Mouse (Mus musculus): ENCODE measurements around the gene Nkiras2. TPM values are rescaled to one million over a fixed set of nuclear protein-coding genes. Genes with fewer than 3 reads are reported as not detected.
A peak's percentile ranks its signal among the peaks of the same experiment; 100 is the strongest.

The Nkiras2 gene
- polyA plus RNA-seq, 1 experiment from 2014 or later = 55.7 TPM

DNA sequence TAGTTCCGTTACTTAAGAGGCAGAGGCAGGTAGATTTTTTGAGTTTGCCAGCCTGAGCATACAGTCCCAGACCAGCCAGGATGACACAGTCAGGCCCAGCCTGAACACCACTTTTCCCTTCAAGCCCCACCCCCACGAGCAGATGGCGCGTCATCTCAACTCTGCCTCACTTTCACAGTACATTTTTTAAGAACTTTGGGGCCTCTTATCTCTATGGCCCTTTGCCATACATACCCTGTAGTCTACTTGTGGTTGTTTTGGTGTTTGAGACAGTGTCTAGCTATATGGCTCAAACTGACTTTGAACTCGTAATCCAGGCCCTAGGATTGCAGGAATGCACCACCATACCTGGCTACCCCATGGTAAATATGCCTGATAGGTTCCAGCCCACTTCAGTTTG is 9.0 kb downstream of the Nkiras2 start:
- TF ChIP-seq CTCF (IDR thresholded peaks at IDR 0.05; ENCODE audit: low read depth) = no peak
- H3K27ac ChIP-seq (ENCODE audit: low read depth, low read length) = no peak overlapping the region
- H3K36me3 ChIP-seq (ENCODE audit: control insufficient read depth, insufficient read depth) = peaks cover 16% of the 10 kb centered on the region
- no peaks in the 10 kb centered on the region for H3K9me3 ChIP-seq (ENCODE audit: control insufficient read depth)
- H3K4me3 ChIP-seq (ENCODE audit: low read depth, low read length) = no peak overlapping the region
- 0 out of 2 replicates have a peak, but pooled peaks cover 6% of the 10 kb centered on the region for H3K27me3 ChIP-seq (replicated peaks; ENCODE audit: control insufficient read depth, insufficient read depth, low read length)
- H3K9ac ChIP-seq (ENCODE audit: low read depth, low read length) = no peak overlapping the region; the same call in 1 of the 2 replicates
- no peak for ATAC-seq
- H3K4me1 ChIP-seq (replicated peaks; ENCODE audit: control insufficient read depth, insufficient read depth, low read length) = 0 out of 2 replicates have a peak, but pooled peaks cover 8% of the 10 kb centered on the region
- H3K4me2 ChIP-seq (replicated peaks; ENCODE audit: low read depth) = no peak overlapping the region
- WGBS = 86% methylated on average over 5 of the region's 5 CpGs

DNA sequence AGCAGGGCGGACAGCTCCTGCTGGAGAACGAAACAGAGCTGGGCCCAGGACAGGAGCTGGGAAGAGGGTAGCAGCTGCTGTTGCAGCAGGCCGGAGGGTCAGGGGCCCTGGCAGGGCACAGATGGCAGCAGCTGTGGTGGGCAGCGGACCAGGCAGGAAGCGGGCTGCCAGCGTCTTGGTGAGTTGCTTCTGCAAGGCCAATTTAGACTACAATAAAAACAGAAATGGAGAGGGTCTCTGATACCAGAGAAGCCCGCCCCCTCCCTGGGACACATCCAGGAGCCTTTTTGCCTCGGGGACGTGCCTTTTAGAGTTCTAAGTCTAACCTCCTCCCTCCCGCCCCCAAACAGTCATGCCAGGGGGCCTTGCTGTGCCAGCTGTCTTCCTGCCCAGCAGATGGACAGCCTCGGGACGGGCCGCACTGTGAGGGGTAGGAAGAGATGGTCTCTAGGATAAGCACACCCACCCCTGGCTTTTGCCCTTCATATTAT is 9.9 kb downstream of the Nkiras2 start:
- Histone ChIP-seq H3K9me3 (ENCODE audit: control insufficient read depth) (no peaks in the 10 kb centered on the region), H3K4me2 (replicated peaks; ENCODE audit: low read depth) (0 out of 2 replicates have a peak overlapping the region, but pooled peaks have one; percentile 0), H3K4me3 (ENCODE audit: low read depth, low read length) (no peak overlapping the region), H3K36me3 (ENCODE audit: control insufficient read depth, insufficient read depth) (peaks cover 16% of the 10 kb centered on the region), H3K27me3 (replicated peaks; ENCODE audit: control insufficient read depth, insufficient read depth, low read length) (0 out of 2 replicates have a peak, but pooled peaks cover 6% of the 10 kb centered on the region), H3K4me1 (replicated peaks; ENCODE audit: control insufficient read depth, insufficient read depth, low read length) (0 out of 2 replicates have a peak, but pooled peaks cover 6% of the 10 kb centered on the region), H3K27ac (ENCODE audit: low read depth, low read length) (no peak overlapping the region), H3K9ac (ENCODE audit: low read depth, low read length) (no peak overlapping the region)
- TF ChIP-seq CTCF (IDR thresholded peaks at IDR 0.05; ENCODE audit: low read depth) = no peak
- ATAC-seq = no peak
- 59% methylated on average over 13 of the region's 13 CpGs for WGBS

DNA sequence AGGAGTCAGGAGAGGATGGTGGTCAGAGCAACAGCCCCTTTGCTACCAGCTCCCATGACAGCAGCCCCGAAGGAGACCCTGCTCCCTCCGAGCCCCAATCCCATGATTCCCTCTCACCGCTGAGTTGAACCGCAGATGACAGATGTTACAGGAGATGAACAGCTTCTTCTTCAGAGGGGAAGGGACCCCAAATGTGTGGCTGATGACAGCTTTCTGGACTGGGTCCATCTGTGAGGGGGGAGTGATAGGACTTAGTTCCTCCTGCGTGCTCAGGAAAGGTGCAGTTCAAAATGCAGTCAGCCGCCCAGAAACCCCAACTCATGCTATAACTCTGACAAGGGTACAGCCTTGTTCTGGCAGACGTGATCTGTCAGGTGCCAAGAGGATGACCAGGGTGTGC is 15.5 kb downstream of the Nkiras2 start:
- TF ChIP-seq CTCF (IDR thresholded peaks at IDR 0.05; ENCODE audit: low read depth) = no peak
- no peak overlapping the region for H3K27ac ChIP-seq (ENCODE audit: low read depth, low read length)
- peaks cover 7% of the 10 kb centered on the region for H3K27me3 ChIP-seq (replicated peaks; ENCODE audit: control insufficient read depth, insufficient read depth, low read length)
- WGBS = 66% methylated on average over 7 of the region's 7 CpGs
- ATAC-seq = no peak
- no peaks in the 10 kb centered on the region for H3K4me1 ChIP-seq (replicated peaks; ENCODE audit: control insufficient read depth, insufficient read depth, low read length)
- no peaks in the 10 kb centered on the region for H3K36me3 ChIP-seq (ENCODE audit: control insufficient read depth, insufficient read depth)
- no peak overlapping the region for H3K9ac ChIP-seq (ENCODE audit: low read depth, low read length)
- no peak overlapping the region for H3K4me2 ChIP-seq (replicated peaks; ENCODE audit: low read depth)
- no peaks in the 10 kb centered on the region for H3K9me3 ChIP-seq (ENCODE audit: control insufficient read depth)
- H3K4me3 ChIP-seq (ENCODE audit: low read depth, low read length) = no peak overlapping the region

DNA sequence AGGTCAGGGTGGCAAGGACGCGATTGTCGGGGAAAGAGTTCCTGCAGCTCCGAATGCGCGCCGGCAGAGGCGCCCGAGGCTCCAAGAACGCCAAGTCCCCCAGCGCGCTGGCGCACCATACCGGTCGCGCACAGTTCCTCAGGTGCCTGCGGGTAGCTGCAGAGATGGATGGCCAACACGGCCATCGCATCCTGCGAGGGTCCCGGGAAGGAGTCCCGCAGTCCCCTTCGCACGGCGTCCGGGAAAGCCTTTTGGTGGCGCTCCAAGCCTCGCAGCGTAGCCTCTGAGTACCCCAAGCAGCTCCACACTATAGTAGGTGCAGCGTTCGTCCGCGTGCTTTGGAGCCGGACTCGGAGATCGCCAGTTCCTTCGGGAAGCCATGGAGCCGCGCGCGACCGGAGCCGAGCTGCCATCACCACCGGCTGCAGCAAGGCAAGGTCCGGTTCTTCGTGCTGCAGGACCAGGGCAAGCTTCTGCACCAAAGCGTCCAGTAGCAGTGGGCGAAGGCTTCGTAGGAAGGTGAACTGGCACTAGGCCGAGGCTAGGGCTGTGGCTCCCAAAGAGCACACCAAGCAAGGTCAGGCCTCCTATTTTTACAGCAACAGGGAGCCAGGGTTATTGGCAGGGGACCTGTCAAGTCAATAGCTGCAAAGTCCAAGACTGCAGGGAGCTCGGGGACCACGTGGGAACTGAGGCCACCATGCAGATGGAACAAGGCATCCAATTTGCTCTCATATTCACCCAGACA is 21.3 kb downstream of the Nkiras2 start:
- peak overlapping the region; percentile 71 for H3K4me2 ChIP-seq (replicated peaks; ENCODE audit: low read depth)
- H3K4me3 ChIP-seq (ENCODE audit: low read depth, low read length) = peak overlapping the region; percentile 23; the same call in 1 of the 2 replicates
- peak; percentile 74 for TF ChIP-seq CTCF (IDR thresholded peaks at IDR 0.05; ENCODE audit: low read depth)
- no peak overlapping the region for H3K9ac ChIP-seq (ENCODE audit: low read depth, low read length)
- ATAC-seq = peak; percentile 64
- no peaks in the 10 kb centered on the region for H3K9me3 ChIP-seq (ENCODE audit: control insufficient read depth)
- WGBS = 7% methylated on average over 52 of the region's 52 CpGs
- H3K27ac ChIP-seq (ENCODE audit: low read depth, low read length) = no peak overlapping the region
- no peaks in the 10 kb centered on the region for H3K4me1 ChIP-seq (replicated peaks; ENCODE audit: control insufficient read depth, insufficient read depth, low read length)
- peaks cover 13% of the 10 kb centered on the region for H3K27me3 ChIP-seq (replicated peaks; ENCODE audit: control insufficient read depth, insufficient read depth, low read length)
- H3K36me3 ChIP-seq (ENCODE audit: control insufficient read depth, insufficient read depth) = no peaks in the 10 kb centered on the region

DNA sequence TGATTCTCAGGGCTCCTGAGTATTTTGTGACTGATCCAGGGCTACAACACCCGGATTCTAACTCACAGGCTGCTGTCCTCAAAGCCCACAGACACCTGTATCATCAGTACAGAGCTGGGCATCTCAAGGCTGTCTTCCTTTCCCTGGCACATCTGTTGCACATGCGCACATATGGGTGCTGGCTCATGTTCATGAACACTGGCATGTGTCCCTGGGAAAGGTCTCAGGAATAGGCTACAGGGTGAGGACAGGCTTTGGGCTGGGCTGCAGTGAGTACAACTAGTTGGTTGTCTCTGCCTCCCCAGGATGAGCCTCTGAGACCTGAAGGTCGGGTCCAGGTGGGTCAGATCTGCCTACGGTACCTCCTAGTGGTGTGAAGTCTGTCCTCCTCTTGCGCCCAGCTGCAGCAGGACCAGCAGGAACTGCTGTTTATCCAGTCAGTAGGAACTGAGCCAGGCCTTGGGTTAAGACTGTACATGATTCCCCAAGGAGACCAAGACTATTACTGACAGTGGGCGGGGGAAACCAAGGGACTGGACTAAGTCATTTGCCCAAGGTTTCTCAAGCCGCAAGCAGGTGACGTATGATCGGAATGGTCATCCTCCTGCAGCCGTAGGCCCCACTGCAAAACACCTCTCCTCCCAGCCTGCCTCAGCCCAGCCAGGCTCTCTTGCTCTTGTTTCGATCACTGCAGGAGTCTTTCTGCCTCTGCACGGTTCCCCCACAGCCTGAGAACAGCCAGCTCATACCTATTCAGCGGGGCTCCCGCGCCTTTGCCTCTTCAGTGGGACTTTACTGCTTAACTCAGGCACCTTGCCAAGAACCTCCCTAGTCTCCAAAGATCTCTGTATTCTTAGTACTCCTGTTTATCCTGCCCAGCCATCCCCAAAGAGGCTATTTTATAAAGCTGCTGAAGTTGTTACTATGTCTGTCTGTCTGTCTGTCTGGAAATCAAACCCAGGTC is 24.9 kb downstream of the Nkiras2 start:
- no peak for TF ChIP-seq CTCF (IDR thresholded peaks at IDR 0.05; ENCODE audit: low read depth)
- WGBS = 63% methylated on average over 15 of the region's 15 CpGs
- Histone ChIP-seq H3K4me2 (replicated peaks; ENCODE audit: low read depth) (no peak overlapping the region), H3K27me3 (replicated peaks; ENCODE audit: control insufficient read depth, insufficient read depth, low read length) (peaks cover 18% of the 10 kb centered on the region), H3K9me3 (ENCODE audit: control insufficient read depth) (no peaks in the 10 kb centered on the region), H3K27ac (ENCODE audit: low read depth, low read length) (no peak overlapping the region), H3K36me3 (ENCODE audit: control insufficient read depth, insufficient read depth) (no peaks in the 10 kb centered on the region), H3K9ac (ENCODE audit: low read depth, low read length) (no peak overlapping the region), H3K4me3 (ENCODE audit: low read depth, low read length) (no peak overlapping the region), H3K4me1 (replicated peaks; ENCODE audit: control insufficient read depth, insufficient read depth, low read length) (no peaks in the 10 kb centered on the region)
- ATAC-seq = no peak

DNA sequence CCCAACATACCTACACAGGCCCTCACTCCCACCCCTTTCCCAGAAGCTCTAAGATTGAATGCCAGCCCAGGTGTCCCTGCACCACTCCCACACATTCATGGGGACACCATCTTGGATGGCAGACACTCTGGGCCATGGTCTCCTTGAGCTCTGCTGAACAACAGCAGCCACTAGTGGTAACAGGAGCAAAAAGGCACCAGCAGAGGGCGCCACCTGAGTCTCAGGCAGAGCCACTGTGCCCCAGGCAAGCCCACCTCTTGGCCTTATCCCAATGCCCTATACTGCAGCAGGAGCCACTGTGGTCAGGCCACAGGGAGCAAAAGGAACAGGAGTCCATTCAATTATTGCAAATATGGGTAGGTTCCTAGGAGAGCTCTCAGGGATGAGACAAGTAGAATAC is 27.2 kb downstream of the Nkiras2 start:
- 13% methylated on average over 1 of the region's 1 CpGs for WGBS
- Histone ChIP-seq H3K4me2 (replicated peaks; ENCODE audit: low read depth) (no peak overlapping the region), H3K27ac (ENCODE audit: low read depth, low read length) (no peak overlapping the region), H3K4me3 (ENCODE audit: low read depth, low read length) (no peak overlapping the region), H3K9ac (ENCODE audit: low read depth, low read length) (no peak overlapping the region), H3K27me3 (replicated peaks; ENCODE audit: control insufficient read depth, insufficient read depth, low read length) (peaks cover 18% of the 10 kb centered on the region), H3K9me3 (ENCODE audit: control insufficient read depth) (no peaks in the 10 kb centered on the region), H3K4me1 (replicated peaks; ENCODE audit: control insufficient read depth, insufficient read depth, low read length) (no peaks in the 10 kb centered on the region), H3K36me3 (ENCODE audit: control insufficient read depth, insufficient read depth) (no peaks in the 10 kb centered on the region)
- peak; percentile 81 for TF ChIP-seq CTCF (IDR thresholded peaks at IDR 0.05; ENCODE audit: low read depth)
- no peak for ATAC-seq

All from intestine, postnatal 0 days (tissue).